Mouse (Mus musculus) A20 (cell line): ENCODE data around the gene Map4.

Experiments used
- DNase-seq: peaks from one replicate; pipeline ENCODE4 v3.0.0-alpha.2; 2011; ENCODE audit warnings: low read depth, low spot score

The Map4 gene

GRCm38 (mm10) chr9:110130896-110131524 is 199.8 kb downstream of the Map4 start:
- DNase-seq: peak; percentile 53

- DNase-seq: peak; percentile 100
Observed at GRCm38 (mm10) chr9:110131525-110132197, 200.4 kb downstream of the Map4 start.

GRCm38 (mm10) chr9:110132201-110132605 is 200.9 kb downstream of the Map4 start:
- peak; percentile 72 for DNase-seq

- DNase-seq: peak; percentile 15
Observed at GRCm38 (mm10) chr9:110132921-110133320, 201.7 kb downstream of the Map4 start.
